In the genomic region with DNA sequence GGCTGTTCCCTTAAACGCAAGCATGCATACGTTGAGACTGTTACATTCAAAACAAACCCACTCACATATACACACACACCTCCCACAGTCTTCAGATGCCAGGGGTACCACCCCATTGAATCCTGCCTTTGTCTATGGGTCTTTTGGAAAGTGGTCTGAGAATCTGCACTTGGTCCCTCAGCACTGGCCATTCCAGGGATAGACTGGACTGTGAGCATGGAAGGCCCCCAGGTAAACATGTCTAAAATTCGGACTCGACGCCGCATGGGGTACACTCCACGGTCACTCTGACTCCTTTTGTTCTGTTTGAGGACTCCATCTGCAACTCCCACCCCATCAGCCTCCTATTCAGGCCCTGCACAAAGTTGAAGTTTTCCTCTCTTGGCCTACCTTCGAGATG, we compare ENCODE assay signal across 10 mouse cellular contexts. TPM values are rescaled to one million over a fixed set of nuclear protein-coding genes. Genes with fewer than 3 reads are reported as not detected.
DNase-seq lines count a peak whose midpoint lies in the region; ATAC-seq and TF ChIP-seq lines count a peak whose summit lies in the region.
"Had no signal": no experiment of that assay in that cellular context is flagged by ENCODE, and none has a peak within 500 bp of the region (broad histone marks: within the 10 kb centered on the region; RNA-seq: fewer than 3 reads in every experiment).

No protein-coding gene starts in this region.

- no peak for TF ChIP-seq EP300 in heart, adult 2 months (IDR thresholded peaks at IDR 0.05; ENCODE audit: insufficient read depth, low read depth, low read length)

- no peak for TF ChIP-seq POLR2A in heart, adult 2 months (IDR thresholded peaks at IDR 0.05; ENCODE audit: insufficient read depth, low read depth, low read length)
- TF ChIP-seq POLR2A in bone marrow macrophage, adult 2 months (IDR thresholded peaks at IDR 0.05; ENCODE audit: borderline replicate concordance, low read depth, low read length): no peak

- H3K9me3 ChIP-seq in heart, embryonic 11.5 days (replicated peaks; ENCODE audit: control insufficient read depth, low read length): no peaks in the 10 kb centered on the region
- no peaks in the 10 kb centered on the region for H3K9me3 ChIP-seq in hindbrain, embryonic 11.5 days (ENCODE audit: control insufficient read depth, low read length)
- H3K9me3 ChIP-seq in midbrain, embryonic 12.5 days: no peaks in the 10 kb centered on the region
- H3K9me3 ChIP-seq: limb, embryonic 15.5 days had no signal

- WGBS in heart, embryonic 11.5 days (ENCODE audit: insufficient replicate concordance): 74% methylated on average over 8 of the region's 8 CpGs
- WGBS in heart, adult 2 months: 73% methylated on average over 8 of the region's 8 CpGs
- 77% methylated on average over 8 of the region's 8 CpGs for WGBS in hindbrain, embryonic 11.5 days
- 82% methylated on average over 8 of the region's 8 CpGs for WGBS in midbrain, embryonic 12.5 days

- TF ChIP-seq CTCF in heart, adult 2 months (IDR thresholded peaks at IDR 0.05): no peak
- no peak for TF ChIP-seq CTCF in bone marrow macrophage, adult 2 months (IDR thresholded peaks at IDR 0.05; ENCODE audit: low read depth, low read length)

- H3K4me3 ChIP-seq in heart, embryonic 11.5 days (ENCODE audit: low read depth, low read length): peak overlapping the region; percentile 56; the same call in 1 of the 2 replicates
- no peak overlapping the region for H3K4me3 ChIP-seq in heart, adult 2 months
- H3K4me3 ChIP-seq in bone marrow macrophage, adult 2 months (ENCODE audit: insufficient read depth, low read length): peak overlapping the region; percentile 35; the same call in 1 of the 2 replicates
- peak overlapping the region; percentile 72; the same call in 1 of the 2 replicates for H3K4me3 ChIP-seq in hindbrain, embryonic 11.5 days (ENCODE audit: low read depth, low read length)
- peak overlapping the region; percentile 74 for H3K4me3 ChIP-seq in midbrain, embryonic 12.5 days

- ATAC-seq in heart, embryonic 11.5 days (replicated peaks; ENCODE audit: insufficient number of reproducible peaks, low FRiP score, low TSS enrichment): no peak
- peak; percentile 26 for ATAC-seq in hindbrain, embryonic 11.5 days (ENCODE audit: low FRiP score)
- no peak; the same call in 1 of the 2 replicates for ATAC-seq in midbrain, embryonic 12.5 days (ENCODE audit: low FRiP score, low read depth)
- no peak for ATAC-seq in megakaryocyte-erythroid progenitor cell, adult 5-6 weeks (replicated peaks; ENCODE audit: low FRiP score, low TSS enrichment, poor library complexity, severe bottlenecking)

- H3K79me2 ChIP-seq in heart, adult 2 months (replicated peaks; ENCODE audit: control insufficient read depth, insufficient read depth, low read length): no peaks in the 10 kb centered on the region

- H3K36me3 ChIP-seq in heart, embryonic 11.5 days (ENCODE audit: control insufficient read depth, insufficient read depth, low read length): no peaks in the 10 kb centered on the region
- no peaks in the 10 kb centered on the region for H3K36me3 ChIP-seq in heart, adult 2 months (ENCODE audit: control insufficient read depth, insufficient read depth, low read length)
- no peaks in the 10 kb centered on the region for H3K36me3 ChIP-seq in hindbrain, embryonic 11.5 days (ENCODE audit: control insufficient read depth, insufficient read depth, low read length)
- no peaks in the 10 kb centered on the region for H3K36me3 ChIP-seq in midbrain, embryonic 12.5 days
- H3K36me3 ChIP-seq: limb, embryonic 15.5 days had no signal

- H3K4me2 ChIP-seq in heart, embryonic 11.5 days: peak overlapping the region; percentile 98; the same call in 1 of the 2 replicates
- peak overlapping the region; percentile 96; the same call in 1 of the 2 replicates for H3K4me2 ChIP-seq in hindbrain, embryonic 11.5 days (replicated peaks; ENCODE audit: low read depth, low read length)
- H3K4me2 ChIP-seq in midbrain, embryonic 12.5 days (replicated peaks): peak overlapping the region; percentile 96

- peaks cover 12% of the 10 kb centered on the region for H3K27me3 ChIP-seq in heart, embryonic 11.5 days (ENCODE audit: control insufficient read depth, insufficient read depth, low read length)
- H3K27me3 ChIP-seq in heart, adult 2 months (ENCODE audit: control insufficient read depth, insufficient read depth, low read length): peaks cover 8% of the 10 kb centered on the region
- peaks cover 5% of the 10 kb centered on the region; the same call in 1 of the 2 replicates for H3K27me3 ChIP-seq in hindbrain, embryonic 11.5 days (ENCODE audit: control insufficient read depth, insufficient read depth, low read length)
- peaks cover 63% of the 10 kb centered on the region for H3K27me3 ChIP-seq in midbrain, embryonic 12.5 days

- H3K4me1 ChIP-seq in heart, embryonic 11.5 days (ENCODE audit: control insufficient read depth, insufficient read depth, low read length): peaks cover 3% of the 10 kb centered on the region; the same call in 1 of the 2 replicates
- H3K4me1 ChIP-seq in heart, adult 2 months (ENCODE audit: control insufficient read depth, insufficient read depth, low read length): peaks cover 1% of the 10 kb centered on the region; the same call in 1 of the 2 replicates
- peaks cover 2% of the 10 kb centered on the region; the same call in 1 of the 2 replicates for H3K4me1 ChIP-seq in bone marrow macrophage, adult 2 months (ENCODE audit: control insufficient read depth, insufficient read depth, low read length)
- H3K4me1 ChIP-seq in hindbrain, embryonic 11.5 days (replicated peaks; ENCODE audit: control insufficient read depth, insufficient read depth, low read length): no peaks in the 10 kb centered on the region
- H3K4me1 ChIP-seq in midbrain, embryonic 12.5 days: peaks cover 5% of the 10 kb centered on the region; the same call in 1 of the 2 replicates

- no peak overlapping the region for H3K9ac ChIP-seq in heart, embryonic 11.5 days (ENCODE audit: low read depth, low read length)
- no peak overlapping the region for H3K9ac ChIP-seq in heart, adult 2 months (ENCODE audit: low read depth, low read length)
- no peak overlapping the region for H3K9ac ChIP-seq in hindbrain, embryonic 11.5 days (ENCODE audit: low read depth, low read length)
- H3K9ac ChIP-seq in midbrain, embryonic 12.5 days (replicated peaks): no peak overlapping the region
- H3K9ac ChIP-seq: limb, embryonic 15.5 days had no signal

- intact Hi-C loops in heart, adult 2 months (cut with DNase I): no loop called here

- no peak overlapping the region for H3K27ac ChIP-seq in heart, embryonic 11.5 days (ENCODE audit: low read depth, low read length)
- H3K27ac ChIP-seq in heart, adult 2 months: no peak overlapping the region
- H3K27ac ChIP-seq in bone marrow macrophage, adult 2 months (ENCODE audit: insufficient read depth, low read depth, low read length): no peak overlapping the region
- H3K27ac ChIP-seq in hindbrain, embryonic 11.5 days (ENCODE audit: low read depth, low read length): no peak overlapping the region
- H3K27ac ChIP-seq in midbrain, embryonic 12.5 days (replicated peaks): no peak overlapping the region
- H3K27ac ChIP-seq: limb, embryonic 15.5 days had no signal

- DNase-seq in heart, adult 2 months: no peak
- no peak for DNase-seq in hindbrain, embryonic 11.5 days (ENCODE audit: low spot score)
- no peak for DNase-seq in gastrocnemius, postnatal 4 days (ENCODE audit: low spot score in 2 of 2)
- no peak for DNase-seq in adrenal gland, postnatal 4 days (ENCODE audit: low spot score in 2 of 2)

RNA-seq across cellular contexts. Expression of a gene that starts 0.5 kb away (rescaled TPM):
- 0.07 TPM in 1 of 2 replicates, not detected in the other for polyA plus RNA-seq in heart, embryonic 11.5 days (2014; fragmentation: Nextera tagmentation; extraction: Ambion mirVana)
- under 1 TPM in 1 of 2 experiments, not detected in 1; 0.23 TPM for total RNA-seq in heart, adult 2 months (2021)
- 0.21 and 0.32 TPM in 2 replicates for polyA plus RNA-seq in heart, adult 2 months (2012; rRNA removed)
- polyA plus RNA-seq in bone marrow macrophage, adult 2 months (2012; ENCODE audit: insufficient read depth, insufficient read length, missing spikeins): not detected in 2 replicates
- 3.9 and 6.9 TPM in 2 replicates for polyA plus RNA-seq in hindbrain, embryonic 11.5 days (2014; fragmentation: Nextera tagmentation; extraction: Ambion mirVana)
- 12.2 and 12.8 TPM in 2 replicates for polyA plus RNA-seq in midbrain, embryonic 12.5 days (2016; fragmentation: Nextera tagmentation; extraction: Ambion mirVana)
- under 1 TPM; 0.10 to 0.34 TPM for total RNA-seq in gastrocnemius, postnatal 4 days (2021)
- total RNA-seq in adrenal gland, postnatal 4 days (2021): 10 to 100 TPM; 22.2 to 28.1 TPM
- total RNA-seq in megakaryocyte-erythroid progenitor cell, adult 5-6 weeks (2014; fragmentation: Nextera tagmentation): not detected in 2 replicates
- total RNA-seq in megakaryocyte-erythroid progenitor cell, adult 5-6 weeks (2017): not detected in 2 replicates
- total RNA-seq: gastrocnemius, postnatal 25 days had no signal
